ENCODE assay signal across 9 mouse cellular contexts in genomic region chr14:27031142-27031541, GRCm38 (mm10). TPM values are rescaled to one million over a fixed set of nuclear protein-coding genes. Genes with fewer than 3 reads are reported as not detected.
DNase-seq lines count a peak whose midpoint lies in the region; ATAC-seq and TF ChIP-seq lines count a peak whose summit lies in the region.
"Had no signal": no experiment of that assay in that cellular context is flagged by ENCODE, and none has a peak within 500 bp of the region (broad histone marks: within the 10 kb centered on the region; RNA-seq: fewer than 3 reads in every experiment).

No protein-coding gene starts in this region.

- TF ChIP-seq CTCF in CH12.LX (conservative IDR thresholded peaks at IDR 0.05 in 1 of 2, IDR thresholded peaks at IDR 0.05 in 1 of 2; ENCODE audit: low read depth in 2 of 2, low read length in 2 of 2) = peak; percentile 80 to 97

- no peaks in the 10 kb centered on the region for H3K27me3 ChIP-seq in CH12.LX (replicated peaks)

- in situ Hi-C loops in CH12.LX (cut with MboI; ENCODE audit: low pct_ligation_motif_present, low pct_unique_long_range_greater_than_20kb, low sequenced_read_pairs) = loop anchor here (5.0 kb wide), 1 partner anchor 66 kb away; no protein-coding TSS in a partner anchor

- DNase-seq in A20 (ENCODE audit: low read depth, low spot score) (peak; percentile 75), CH12.LX (ENCODE audit: extremely low read depth) (peak; percentile 61)
- DNase-seq in c-Kit-positive CD71-negative TER-119-negative erythroid progenitor cells, embryonic 14.5 days (ENCODE audit: low read depth) = peak; percentile 62
- peak; percentile 47 to 52 for DNase-seq in gastrocnemius, adult 8-10 months (ENCODE audit: low spot score in 2 of 2)
- peak; percentile 82 for DNase-seq in kidney, postnatal 14 days
- peak; percentile 79 for DNase-seq in lung, postnatal 10 days
- peak; percentile 74 to 85 for DNase-seq in spleen, postnatal 10 days (ENCODE audit: low spot score in 2 of 2)

- H3K36me3 ChIP-seq in CH12.LX (replicated peaks in 1 of 2; ENCODE audit: control insufficient read depth in 1 of 2, insufficient read depth in 1 of 2, low read length in 1 of 2) = no peaks in the 10 kb centered on the region

- TF ChIP-seq POLR2A in CH12.LX (IDR thresholded peaks at IDR 0.05; ENCODE audit: low read depth, low read length) = no peak

- H3K27ac ChIP-seq in CH12.LX (ENCODE audit: insufficient read depth, low read depth) = no peak overlapping the region

- no peak overlapping the region for H3K9ac ChIP-seq in CH12.LX (ENCODE audit: insufficient read depth, low read depth)

- no peak for TF ChIP-seq EP300 in CH12.LX (IDR thresholded peaks at IDR 0.05; ENCODE audit: low read length)

- dilution Hi-C loops in CH12.LX (cut with MboI; ENCODE audit: extremely low pct_ligation_motif_present, extremely low pct_unique_long_range_greater_than_20kb, low sequenced_read_pairs) = no loop called here

- no peak overlapping the region for H3K4me3 ChIP-seq in CH12.LX (replicated peaks in 1 of 3; ENCODE audit: low read depth in 2 of 3, low read length in 2 of 3, poor library complexity in 1 of 3)

- ATAC-seq in activated CD4-positive, CD25-positive, alpha-beta regulatory T cell, adult 4 months = no peak

- H3K4me1 ChIP-seq in CH12.LX (ENCODE audit: control insufficient read depth in 1 of 2, insufficient read depth in 2 of 2) = no peaks in the 10 kb centered on the region

- TF ChIP-seq RAD21 in CH12.LX (IDR thresholded peaks at IDR 0.05; ENCODE audit: low read depth, low read length) = peak; percentile 72

- H3K79me2 ChIP-seq in CH12.LX (replicated peaks; ENCODE audit: control insufficient read depth, extremely low read depth, insufficient read depth, poor library complexity, severe bottlenecking) = no peaks in the 10 kb centered on the region

- H3K4me2 ChIP-seq in CH12.LX (ENCODE audit: insufficient read depth, low read depth, poor library complexity, severe bottlenecking) = no peak overlapping the region

- H3K9me3 ChIP-seq in CH12.LX (replicated peaks; ENCODE audit: low read length) = no peaks in the 10 kb centered on the region

TF ChIP-seq in CH12.LX, 34 proteins besides CTCF, POLR2A, EP300 and RAD21:
- TF ChIP-seq NRF1 (IDR thresholded peaks at IDR 0.05; ENCODE audit: low read depth, low read length) = no peak
- peak; percentile 76 for TF ChIP-seq SMC3 (IDR thresholded peaks at IDR 0.05; ENCODE audit: low read depth, low read length)
- TF ChIP-seq ZC3H11A (IDR thresholded peaks at IDR 0.05; ENCODE audit: low read depth, low read length) = peak; percentile 33
- TF ChIP-seq TBP (conservative IDR thresholded peaks at IDR 0.05; ENCODE audit: low read depth, low read length) = no peak
- TF ChIP-seq MAX (IDR thresholded peaks at IDR 0.05; ENCODE audit: low read length) = no peak
- TF ChIP-seq JUN (IDR thresholded peaks at IDR 0.05; ENCODE audit: insufficient read depth, low read depth, low read length) = no peak
- TF ChIP-seq MAFK (IDR thresholded peaks at IDR 0.05; ENCODE audit: insufficient replicate concordance, low read length) = no peak
- no peak for TF ChIP-seq MYC (IDR thresholded peaks at IDR 0.05; ENCODE audit: low read depth, low read length)
- no peak for TF ChIP-seq KAT2A (IDR thresholded peaks at IDR 0.05; ENCODE audit: insufficient replicate concordance, low read length)
- no peak for TF ChIP-seq GABPA (IDR thresholded peaks at IDR 0.05; ENCODE audit: insufficient replicate concordance, low read depth, low read length)
- no peak for TF ChIP-seq POLR2AphosphoS2 (IDR thresholded peaks at IDR 0.05; ENCODE audit: low read depth, low read length)
TF ChIP-seq in CH12.LX: peak in this region for 2.

RNA-seq across cellular contexts. Expression of gene Il17rd, which starts 7.6 kb away (rescaled TPM):
- 0.04 TPM in 2 replicates for total RNA-seq in CH12.LX (2012; rRNA removed)
- total RNA-seq in CH12.LX (2014; rRNA removed) = 0.03 and 0.08 TPM in 2 replicates
- polyA plus RNA-seq in CH12.LX (2012; ENCODE audit: insufficient read length, low read depth) = 0.04 and 0.09 TPM in 2 replicates
- total RNA-seq in gastrocnemius, adult 8-10 months (2022) = 1 to 10 TPM; 1.5 to 2.4 (median 1.6) TPM
- polyA plus RNA-seq in activated CD4-positive, CD25-positive, alpha-beta regulatory T cell, adult 4 months (2017; shearing (Covaris generic)) = under 1 TPM; 0.32 to 0.33 TPM

RNA-seq across cellular contexts. Expression of gene Hesx1, which starts 36.9 kb away (rescaled TPM):
- total RNA-seq in CH12.LX (2012; rRNA removed) = 1.9 and 2.2 TPM in 2 replicates
- total RNA-seq in CH12.LX (2014; rRNA removed) = 3.6 and 3.9 TPM in 2 replicates
- 3.4 and 4.3 TPM in 2 replicates for polyA plus RNA-seq in CH12.LX (2012; ENCODE audit: insufficient read length, low read depth)
- total RNA-seq in gastrocnemius, adult 8-10 months (2022) = not detected
- under 1 TPM in 1 of 2 experiments, not detected in 1; 0.88 TPM for polyA plus RNA-seq in activated CD4-positive, CD25-positive, alpha-beta regulatory T cell, adult 4 months (2017; shearing (Covaris generic))
- total RNA-seq: layer of hippocampus, adult 18-20 months had no signal
